Mouse (Mus musculus) ES-E14 (cell line): Measurements from ENCODE around the gene Rragc. TPM values are rescaled to one million over a fixed set of nuclear protein-coding genes. Genes with fewer than 3 reads are reported as not detected.

Experiments
- DNase-seq: peaks from one replicate; pipeline ENCODE4 v3.0.0-alpha.2; 2013; ENCODE audit warnings: low read depth, low spot score
- H3K27ac ChIP-seq: 2 replicates; pipeline ENCODE4 v1.5.1; 2012; ENCODE audit warnings: low read depth, mild to moderate bottlenecking, low read length, moderate library complexity, mixed read lengths; ENCODE audit not compliant: poor library complexity, insufficient read depth, severe bottlenecking
- H3K36me3 ChIP-seq: 2 replicates; pipeline ENCODE4 v1.6.1; 2012; ENCODE audit warnings: mild to moderate bottlenecking, low read length, moderate library complexity, mixed read lengths; ENCODE audit not compliant: control insufficient read depth, poor library complexity, insufficient read depth, severe bottlenecking
- H3K4me1 ChIP-seq, 2 experiments: fragments of 150-350 bp in 1 of 2; sonication (generic) in 1 of 2; 2 replicates each; pipeline ENCODE4 v1.6.1; 2012; ENCODE audit warnings: low read length in 2 of 2, mild to moderate bottlenecking in 1 of 2, mixed read lengths in 1 of 2; ENCODE audit not compliant: control insufficient read depth in 2 of 2, insufficient read depth in 2 of 2, poor library complexity in 1 of 2
- H3K4me3 ChIP-seq, 2 experiments: fragments of 150-350 bp in 1 of 2; sonication (generic) in 1 of 2; 2 replicates each; pipeline ENCODE4 v1.5.1; 2012; ENCODE audit warnings: low read length in 2 of 2, low read depth in 1 of 2, mild to moderate bottlenecking in 1 of 2, mixed read lengths in 1 of 2; ENCODE audit not compliant: insufficient read depth in 1 of 2, poor library complexity in 1 of 2, severe bottlenecking in 1 of 2
- H3K9ac ChIP-seq: 2 replicates; pipeline ENCODE4 v1.6.1; 2012; ENCODE audit warnings: low read depth, mild to moderate bottlenecking, low read length, mixed read lengths; ENCODE audit not compliant: poor library complexity, insufficient read depth, severe bottlenecking
- H3K9me3 ChIP-seq: fragments of 150-350 bp; sonication (generic); 2 replicates; pipeline ENCODE4 v1.6.1; 2012; ENCODE audit warnings: low read depth, mild to moderate bottlenecking, low read length; ENCODE audit not compliant: control insufficient read depth, insufficient read depth
- CHD2 ChIP-seq: IDR thresholded peaks from 2 replicates; pipeline ENCODE4 v1.6.1; 2014; ENCODE audit warnings: mild to moderate bottlenecking, low read depth, low read length, inconsistent platforms
- HCFC1 ChIP-seq: IDR thresholded peaks from 2 replicates; pipeline ENCODE4 v1.6.1; 2012; ENCODE audit warnings: low read length, inconsistent platforms, borderline replicate concordance; ENCODE audit not compliant: insufficient read depth
- MAFK ChIP-seq: IDR thresholded peaks from 2 replicates; pipeline ENCODE4 v1.6.1; 2014; ENCODE audit warnings: mild to moderate bottlenecking, low read depth, low read length, inconsistent platforms; ENCODE audit not compliant: insufficient read depth
- ZC3H11A ChIP-seq: IDR thresholded peaks from 2 replicates; pipeline ENCODE4 v1.6.1; 2012; ENCODE audit warnings: low read depth, mild to moderate bottlenecking, inconsistent platforms, low read length, borderline replicate concordance
- ZNF384 ChIP-seq: IDR thresholded peaks from 2 replicates; pipeline ENCODE4 v1.6.1; 2012; ENCODE audit warnings: low read depth, low read length, inconsistent platforms
- in situ Hi-C, 2 experiments: fragments of 600-800 bp; cut with MboI; formaldehyde crosslinking; loops; one replicate each; pipeline ENCODE4 v1.15.1; 2025; ENCODE audit warnings: low sequenced_read_pairs in 2 of 2, inconsistent platforms in 1 of 2; ENCODE audit not compliant: unreplicated experiment in 2 of 2
- total RNA-seq: library from RNA; depleted of rRNA; stranded (reverse); fragments of 300-350 nt; gene quantifications from 2 replicates; pipeline ENCODE4 v1.2.3, GENCODE M21; 2012; rRNA removed

Gene Rragc
- total RNA-seq, result 17.0 and 24.0 TPM in 2 replicates

DNA sequence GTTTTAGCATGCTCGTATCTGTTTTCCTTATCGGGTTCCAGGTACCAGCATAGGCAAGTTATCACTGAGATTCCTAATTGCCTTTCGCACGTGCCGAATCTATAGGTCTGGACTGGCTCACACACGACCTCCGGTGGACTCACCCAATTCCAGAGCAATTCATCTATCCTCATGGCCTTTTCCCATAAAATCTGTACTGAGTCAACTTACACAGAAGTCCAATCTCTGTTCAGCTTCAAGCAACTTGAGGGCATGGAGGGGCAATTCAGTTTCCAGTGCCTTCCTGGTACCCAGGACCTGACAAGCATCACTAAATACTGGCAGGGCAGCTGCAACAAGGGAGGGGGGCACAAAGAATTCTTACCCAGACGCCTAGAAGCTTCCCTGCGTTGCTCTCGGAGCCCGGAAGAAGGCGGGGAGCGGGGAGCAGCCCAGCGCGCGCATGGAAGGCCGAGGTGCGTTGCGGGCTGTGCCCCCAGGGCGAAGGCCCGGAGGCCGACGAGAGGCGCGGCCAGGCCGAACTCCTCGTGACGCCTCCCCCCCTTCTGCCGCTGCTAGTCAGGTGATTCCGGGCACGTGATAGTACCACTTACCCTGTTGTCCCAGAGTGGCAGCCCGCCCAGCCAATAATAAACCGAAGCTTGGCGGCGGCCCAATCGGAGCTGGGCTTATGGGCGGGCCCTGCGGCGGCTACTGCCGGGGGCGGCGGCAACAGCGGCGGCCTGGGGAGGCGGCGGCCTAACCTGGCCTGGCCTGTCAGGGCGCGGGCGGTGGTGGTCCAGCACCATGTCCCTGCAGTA is at the start of gene Rragc:
Gene Rragc (plus strand): TSS at position 699 of the 800 bp plus-strand sequence.
- H3K27ac ChIP-seq, result peak within 1 kb of the TSS; percentile 38
- peak within 1 kb of the TSS; percentile 83 for H3K9ac ChIP-seq
- peaks cover 2 to 6% of the 10 kb centered on the region in 2 experiments; a peak in 2 of 4 replicates for H3K4me1 ChIP-seq
- in situ Hi-C loops, result no loop called here
- TF ChIP-seq CHD2 (peak; percentile 87), HCFC1 (peak; percentile 64; the same call in 1 of the 2 replicates), MAFK (no peak), ZNF384 (no peak), ZC3H11A (no peak)
- H3K9me3 ChIP-seq, result no peaks in the 10 kb centered on the region
- peak within 1 kb of the TSS; percentile 82 to 91 for H3K4me3 ChIP-seq
- H3K36me3 ChIP-seq, result peaks cover 19% of the 10 kb centered on the region
- DNase-seq, result peak; percentile 96

DNA sequence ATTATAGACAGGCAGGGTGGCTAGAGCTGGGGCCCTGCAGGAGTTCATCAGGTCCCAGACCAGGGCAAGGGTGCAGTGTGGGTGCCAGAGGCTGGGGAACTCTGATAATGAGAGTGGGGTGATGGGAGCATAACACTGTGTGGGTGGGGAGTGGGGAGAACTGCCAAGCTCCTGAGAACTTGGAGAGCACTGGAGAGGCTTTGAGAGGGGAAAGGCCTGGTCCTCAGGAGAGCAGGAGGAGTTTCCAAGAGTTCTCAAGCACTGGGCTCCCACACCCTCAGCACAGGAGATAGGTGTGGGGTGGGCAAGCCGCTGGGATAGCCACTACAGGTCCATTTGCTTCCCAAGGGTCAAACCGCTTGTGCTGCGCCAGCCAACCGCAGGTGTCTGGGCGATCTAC is 23.5 kb upstream of the Rragc start:
- Histone ChIP-seq H3K27ac (no peak overlapping the region), H3K9ac (no peak overlapping the region), H3K36me3 (no peaks in the 10 kb centered on the region), H3K4me1 (peaks cover 0 to 8% of the 10 kb centered on the region in 2 experiments; a peak in 1 of 4 replicates), H3K4me3 (no peak overlapping the region), H3K9me3 (no peaks in the 10 kb centered on the region)
- in situ Hi-C loops, result no loop called here
- DNase-seq, result no peak
- TF ChIP-seq ZC3H11A, result no peak
- TF ChIP-seq ZNF384, result no peak
- TF ChIP-seq MAFK, result no peak
- no peak for TF ChIP-seq CHD2
- no peak for TF ChIP-seq HCFC1

DNA sequence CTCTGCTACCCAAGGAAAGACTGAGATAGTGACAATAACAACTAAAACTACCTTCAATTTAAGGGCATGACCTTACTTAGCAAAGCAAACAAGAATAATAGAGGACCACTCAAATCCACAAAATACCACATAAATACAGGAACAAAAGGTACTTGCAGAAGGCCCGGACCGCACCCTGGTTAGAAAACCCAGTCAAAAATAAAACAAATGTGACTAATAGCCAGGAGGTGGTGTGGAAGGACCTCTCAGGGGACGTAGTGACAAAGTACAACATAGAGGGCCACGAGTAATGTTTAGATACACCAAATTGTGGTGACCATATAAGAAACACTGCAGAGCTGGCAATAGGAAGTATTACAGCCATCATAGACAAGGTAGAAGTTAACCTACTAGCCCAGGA is 23.0 kb upstream of the Rragc start:
- no peaks in the 10 kb centered on the region for H3K36me3 ChIP-seq
- no peak overlapping the region for H3K9ac ChIP-seq
- no peak for TF ChIP-seq HCFC1
- H3K4me1 ChIP-seq, result peaks cover 0 to 8% of the 10 kb centered on the region in 2 experiments; a peak in 1 of 4 replicates
- H3K27ac ChIP-seq, result no peak overlapping the region
- no peaks in the 10 kb centered on the region for H3K9me3 ChIP-seq
- no peak overlapping the region for H3K4me3 ChIP-seq
- DNase-seq, result no peak
- in situ Hi-C loops, result no loop called here

DNA sequence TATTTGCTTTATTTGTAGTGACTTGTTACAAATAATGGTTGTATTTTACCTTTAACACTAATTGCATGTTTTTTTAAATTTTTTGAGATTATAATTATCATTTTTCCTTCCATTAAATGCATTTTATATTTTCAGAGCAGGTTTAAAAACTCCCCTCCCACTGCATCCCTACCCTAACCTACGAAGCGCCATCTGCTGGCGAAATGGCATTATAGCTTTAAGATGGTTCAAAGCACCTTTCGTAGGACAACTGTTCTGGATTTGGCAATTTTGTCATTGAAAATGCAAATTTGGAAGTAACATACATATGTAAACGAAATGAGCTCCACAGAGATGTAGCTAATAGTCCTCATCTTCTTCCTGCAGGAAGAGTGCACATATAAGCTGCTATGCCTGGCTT is 18.6 kb upstream of the Rragc start:
- no peaks in the 10 kb centered on the region for H3K36me3 ChIP-seq
- no peak for DNase-seq
- in situ Hi-C loops, result no loop called here
- H3K4me1 ChIP-seq, result peaks cover 0 to 5% of the 10 kb centered on the region in 2 experiments; a peak in 1 of 4 replicates
- no peak overlapping the region for H3K4me3 ChIP-seq
- no peak overlapping the region for H3K9ac ChIP-seq
- no peaks in the 10 kb centered on the region for H3K9me3 ChIP-seq
- no peak overlapping the region for H3K27ac ChIP-seq
- TF ChIP-seq ZNF384, result no peak
- 0 out of 2 replicates have a peak, but pooled peaks have one; percentile 16 for TF ChIP-seq ZC3H11A

DNA sequence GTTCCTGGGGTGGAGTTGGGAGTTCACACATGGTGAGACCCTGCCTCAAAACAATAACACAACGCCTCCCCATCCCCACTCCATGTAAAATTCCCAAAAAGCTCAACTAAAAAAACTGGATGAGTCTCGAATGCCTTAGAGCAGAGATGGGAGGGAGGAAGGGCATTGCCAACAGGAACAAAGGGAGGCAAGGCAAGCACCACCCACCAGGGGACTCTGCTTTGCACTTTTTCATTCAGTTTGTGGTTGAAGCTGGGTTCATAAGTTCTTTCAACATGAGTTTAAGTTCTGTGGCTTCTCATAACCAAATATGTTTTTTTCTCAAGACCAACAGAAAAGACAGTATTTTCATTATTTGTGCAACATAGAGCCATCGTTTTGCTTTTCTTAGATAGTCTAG is 13.8 kb upstream of the Rragc start:
- DNase-seq, result no peak
- Histone ChIP-seq H3K36me3 (no peaks in the 10 kb centered on the region), H3K9ac (no peak overlapping the region), H3K27ac (no peak overlapping the region), H3K9me3 (no peaks in the 10 kb centered on the region), H3K4me3 (no peak overlapping the region), H3K4me1 (peaks cover 3 to 6% of the 10 kb centered on the region in 2 experiments; a peak in 2 of 4 replicates)
- in situ Hi-C loops, result no loop called here
- TF ChIP-seq ZC3H11A (no peak), HCFC1 (no peak), CHD2 (no peak), ZNF384 (no peak), MAFK (no peak)
